Comparison of ENCODE assay signal across 9 mouse cellular contexts in the genomic region with DNA sequence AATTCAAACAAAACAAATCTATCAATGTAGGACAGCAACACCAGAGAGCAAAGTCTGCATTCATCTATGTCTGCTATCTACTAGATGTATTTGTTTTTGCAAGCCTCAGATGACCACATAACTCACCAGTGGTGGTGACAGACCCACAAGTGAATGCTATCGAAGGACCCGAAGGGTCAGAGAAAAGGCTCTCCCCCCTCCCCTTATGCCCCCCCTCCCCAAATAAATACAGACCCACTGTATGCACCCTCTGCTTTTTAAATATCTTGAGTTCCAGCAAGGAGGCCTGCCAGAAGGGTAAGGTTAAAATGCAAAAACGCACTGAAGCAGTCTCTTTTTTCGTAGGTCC. TPM values are rescaled to one million over a fixed set of nuclear protein-coding genes. Genes with fewer than 3 reads are reported as not detected.
DNase-seq lines count a peak whose midpoint lies in the region; ATAC-seq and TF ChIP-seq lines count a peak whose summit lies in the region.
"Had no signal": no experiment of that assay in that cellular context is flagged by ENCODE, and none has a peak within 500 bp of the region (broad histone marks: within the 10 kb centered on the region; RNA-seq: fewer than 3 reads in every experiment).

No protein-coding gene starts in this region.

- peaks cover 27% of the 10 kb centered on the region; the same call in 1 of the 2 replicates for H3K4me1 ChIP-seq in heart, embryonic 10.5 days
- H3K4me1 ChIP-seq in E14TG2a.4 (replicated peaks; ENCODE audit: low read depth, low read length): peaks cover 66% of the 10 kb centered on the region
- H3K4me1 ChIP-seq in hindbrain, embryonic 11.5 days (replicated peaks; ENCODE audit: control insufficient read depth, insufficient read depth, low read length): no peaks in the 10 kb centered on the region; the same call in 1 of the 2 replicates
- peaks cover 69% of the 10 kb centered on the region for H3K4me1 ChIP-seq in midbrain, embryonic 10.5 days

- no peaks in the 10 kb centered on the region for H3K9me3 ChIP-seq in heart, embryonic 10.5 days
- no peaks in the 10 kb centered on the region for H3K9me3 ChIP-seq in E14TG2a.4 (ENCODE audit: low read length)
- H3K9me3 ChIP-seq in hindbrain, embryonic 11.5 days (ENCODE audit: control insufficient read depth, low read length): no peaks in the 10 kb centered on the region
- H3K9me3 ChIP-seq in midbrain, embryonic 10.5 days (replicated peaks): no peaks in the 10 kb centered on the region

- DNase-seq in heart, embryonic 10.5 days (ENCODE audit: low spot score): no peak
- DNase-seq in heart, adult 8-10 months (ENCODE audit: low spot score): no peak
- peak; percentile 30 for DNase-seq in hindbrain, embryonic 11.5 days (ENCODE audit: low spot score)
- no peak for DNase-seq in midbrain, embryonic 10.5 days (ENCODE audit: low spot score)
- DNase-seq in adrenal gland, postnatal 14 days: no peak
- DNase-seq in adrenal gland, adult (ENCODE audit: inconsistent age in 2 of 2, low spot score in 1 of 2): no peak
- DNase-seq in gastrocnemius, postnatal 4 days (ENCODE audit: low spot score in 2 of 2): no peak
- DNase-seq: kidney, postnatal 14 days had no signal

- peaks cover 1% of the 10 kb centered on the region; the same call in 1 of the 2 replicates for H3K27me3 ChIP-seq in heart, embryonic 10.5 days (ENCODE audit: insufficient read depth, poor library complexity, severe bottlenecking)
- H3K27me3 ChIP-seq in E14TG2a.4 (ENCODE audit: insufficient read depth, low read length): peaks cover 3% of the 10 kb centered on the region; the same call in 1 of the 2 replicates
- no peaks in the 10 kb centered on the region; the same call in 1 of the 2 replicates for H3K27me3 ChIP-seq in hindbrain, embryonic 11.5 days (ENCODE audit: control insufficient read depth, insufficient read depth, low read length)
- peaks cover 62% of the 10 kb centered on the region for H3K27me3 ChIP-seq in midbrain, embryonic 10.5 days (ENCODE audit: low read depth, poor library complexity, severe bottlenecking)

- H3K4me2 ChIP-seq in hindbrain, embryonic 11.5 days (replicated peaks; ENCODE audit: low read depth, low read length): peak overlapping the region; percentile 63

- ATAC-seq in hindbrain, embryonic 11.5 days (ENCODE audit: low FRiP score): no peak

- peaks cover 9% of the 10 kb centered on the region; the same call in 1 of the 2 replicates for H3K36me3 ChIP-seq in heart, embryonic 10.5 days
- H3K36me3 ChIP-seq in E14TG2a.4 (ENCODE audit: insufficient read depth, low read length): peaks cover 46% of the 10 kb centered on the region
- H3K36me3 ChIP-seq in hindbrain, embryonic 11.5 days (ENCODE audit: control insufficient read depth, insufficient read depth, low read length): no peaks in the 10 kb centered on the region
- peaks cover 26% of the 10 kb centered on the region for H3K36me3 ChIP-seq in midbrain, embryonic 10.5 days

- peak overlapping the region; percentile 66 for H3K9ac ChIP-seq in hindbrain, embryonic 11.5 days (ENCODE audit: low read depth, low read length)

- H3K27ac ChIP-seq in heart, embryonic 10.5 days: peak overlapping the region; percentile 82; the same call in 1 of the 2 replicates
- H3K27ac ChIP-seq in hindbrain, embryonic 11.5 days (ENCODE audit: low read depth, low read length): peak overlapping the region; percentile 85
- H3K27ac ChIP-seq in midbrain, embryonic 10.5 days (replicated peaks): peak overlapping the region; percentile 87

- no peak for TF ChIP-seq CTCF in E14TG2a.4 (conservative IDR thresholded peaks at IDR 0.05; ENCODE audit: low read length)

- WGBS in heart, embryonic 10.5 days: 10% methylated on average over 4 of the region's 4 CpGs
- 3% methylated on average over 4 of the region's 4 CpGs for WGBS in hindbrain, embryonic 11.5 days
- WGBS in midbrain, embryonic 10.5 days: 3% methylated on average over 4 of the region's 4 CpGs

- H3K4me3 ChIP-seq in heart, embryonic 10.5 days: peak overlapping the region; percentile 72
- H3K4me3 ChIP-seq in E14TG2a.4 (replicated peaks; ENCODE audit: low read length): peak overlapping the region; percentile 88
- peak overlapping the region; percentile 76 for H3K4me3 ChIP-seq in hindbrain, embryonic 11.5 days (ENCODE audit: low read depth, low read length)
- peak overlapping the region; percentile 79 for H3K4me3 ChIP-seq in midbrain, embryonic 10.5 days

RNA-seq across cellular contexts. Expression of gene Epha4, which starts 2.9 kb away (rescaled TPM):
- 6.1 and 11.5 TPM in 2 replicates for polyA plus RNA-seq in heart, embryonic 10.5 days (2016; fragmentation: Nextera tagmentation; extraction: Ambion mirVana)
- total RNA-seq in heart, adult 8-10 months (2022): 10 to 100 TPM; 28.3 to 42.7 (median 36.0) TPM
- polyA plus RNA-seq in hindbrain, embryonic 11.5 days (2014; fragmentation: Nextera tagmentation; extraction: Ambion mirVana): 25.9 and 28.0 TPM in 2 replicates
- polyA plus RNA-seq in midbrain, embryonic 10.5 days (2016; fragmentation: Nextera tagmentation; extraction: Ambion mirVana): 17.1 and 22.9 TPM in 2 replicates
- total RNA-seq in adrenal gland, postnatal 14 days (2021): 3.9 and 4.1 TPM in 2 replicates
- 10 to 100 TPM; 10.7 to 12.8 TPM for total RNA-seq in gastrocnemius, postnatal 4 days (2021)
